Mouse (Mus musculus): ENCODE results near the gene Gm6205. TPM values are rescaled to one million over a fixed set of nuclear protein-coding genes. Genes with fewer than 3 reads are reported as not detected.
"Not testable (repeated sequence)": the region's sequence is repeated elsewhere in the genome, so short reads cannot be mapped to it uniquely, and the experiment has no call there.

Gene Gm6205
- total RNA-seq (2012; rRNA removed) (not detected in 2 replicates), polyA plus RNA-seq (2012; ENCODE audit: insufficient read depth in 1 of 2, insufficient read length in 2 of 2, low read depth in 1 of 2, low replicate concordance in 2 of 2, missing spikeins in 1 of 2) (not detected)

- not testable (repeated sequence) for DNase-seq (ENCODE audit: low read depth, low spot score); H3K79me2 ChIP-seq (ENCODE audit: control insufficient read depth, insufficient read depth, low read length, poor library complexity); H3K27ac ChIP-seq (ENCODE audit: control insufficient read depth, low read depth, low read length); H3K36me3 ChIP-seq (ENCODE audit: control insufficient read depth in 1 of 2, insufficient read depth in 2 of 2, low read length in 2 of 2); H3K9ac ChIP-seq (ENCODE audit: control insufficient read depth, low read depth, low read length, poor library complexity, severe bottlenecking); H3K27me3 ChIP-seq (ENCODE audit: control insufficient read depth in 1 of 2, insufficient read depth in 2 of 2, low read length in 2 of 2); H3K4me3 ChIP-seq (ENCODE audit: control insufficient read depth in 1 of 2, insufficient read depth in 1 of 2, low read depth in 2 of 2, low read length in 2 of 2); H3K4me1 ChIP-seq (ENCODE audit: control insufficient read depth in 1 of 2, insufficient read depth in 2 of 2, low read length in 2 of 2); H3K9me3 ChIP-seq (replicated peaks; ENCODE audit: insufficient read depth, low read length)
Observed at GRCm38 (mm10) chr5:94648082-94648481, at the start of gene Gm6205. Gm6205 (plus strand) TSS chr5:94648382.

- H3K4me3 ChIP-seq (ENCODE audit: control insufficient read depth in 1 of 2, insufficient read depth in 1 of 2, low read depth in 2 of 2, low read length in 2 of 2); H3K27ac ChIP-seq (ENCODE audit: control insufficient read depth, low read depth, low read length); H3K4me1 ChIP-seq (ENCODE audit: control insufficient read depth in 1 of 2, insufficient read depth in 2 of 2, low read length in 2 of 2); H3K27me3 ChIP-seq (ENCODE audit: control insufficient read depth in 1 of 2, insufficient read depth in 2 of 2, low read length in 2 of 2); H3K9ac ChIP-seq (ENCODE audit: control insufficient read depth, low read depth, low read length, poor library complexity, severe bottlenecking); H3K9me3 ChIP-seq (replicated peaks; ENCODE audit: insufficient read depth, low read length); H3K36me3 ChIP-seq (ENCODE audit: control insufficient read depth in 1 of 2, insufficient read depth in 2 of 2, low read length in 2 of 2); H3K79me2 ChIP-seq (ENCODE audit: control insufficient read depth, insufficient read depth, low read length, poor library complexity); DNase-seq (ENCODE audit: low read depth, low spot score): not testable (repeated sequence)
Observed at GRCm38 (mm10) chr5:94616242-94616641, 31.9 kb upstream of the Gm6205 start, which contains the start of gene Gm3147. Gm3147 (minus strand) TSS chr5:94616342.

GRCm38 (mm10) chr5:94623679-94624078, 24.5 kb upstream of the Gm6205 start, which contains the start of gene Gm6509:
Gm6509 (plus strand) TSS chr5:94623979.
- H3K27ac ChIP-seq (ENCODE audit: control insufficient read depth, low read depth, low read length); H3K4me3 ChIP-seq (ENCODE audit: control insufficient read depth in 1 of 2, insufficient read depth in 1 of 2, low read depth in 2 of 2, low read length in 2 of 2); H3K36me3 ChIP-seq (ENCODE audit: control insufficient read depth in 1 of 2, insufficient read depth in 2 of 2, low read length in 2 of 2); H3K9ac ChIP-seq (ENCODE audit: control insufficient read depth, low read depth, low read length, poor library complexity, severe bottlenecking); H3K9me3 ChIP-seq (replicated peaks; ENCODE audit: insufficient read depth, low read length); DNase-seq (ENCODE audit: low read depth, low spot score); H3K79me2 ChIP-seq (ENCODE audit: control insufficient read depth, insufficient read depth, low read length, poor library complexity); H3K4me1 ChIP-seq (ENCODE audit: control insufficient read depth in 1 of 2, insufficient read depth in 2 of 2, low read length in 2 of 2); H3K27me3 ChIP-seq (ENCODE audit: control insufficient read depth in 1 of 2, insufficient read depth in 2 of 2, low read length in 2 of 2): not testable (repeated sequence)

Other genes starting within 250 kb of the Gm6205 start
- not detected in 2 replicates for gene Gm7682, start 202.6 kb upstream of the Gm6205 start, total RNA-seq (2012; rRNA removed)
- not detected for gene Gm7682, start 202.6 kb upstream of the Gm6205 start, polyA plus RNA-seq (2012; ENCODE audit: insufficient read depth in 1 of 2, insufficient read length in 2 of 2, low read depth in 1 of 2, low replicate concordance in 2 of 2, missing spikeins in 1 of 2)
- gene Gm3139, start 122.1 kb upstream of the Gm6205 start, total RNA-seq (2012; rRNA removed): 0.16 TPM in 1 of 2 replicates, not detected in the other
- gene Gm3139, start 122.1 kb upstream of the Gm6205 start, polyA plus RNA-seq (2012; ENCODE audit: insufficient read depth in 1 of 2, insufficient read length in 2 of 2, low read depth in 1 of 2, low replicate concordance in 2 of 2, missing spikeins in 1 of 2): not detected
- not detected in 2 replicates for gene Gm3147, start 32.0 kb upstream of the Gm6205 start, total RNA-seq (2012; rRNA removed)
- not detected for gene Gm3147, start 32.0 kb upstream of the Gm6205 start, polyA plus RNA-seq (2012; ENCODE audit: insufficient read depth in 1 of 2, insufficient read length in 2 of 2, low read depth in 1 of 2, low replicate concordance in 2 of 2, missing spikeins in 1 of 2)
- not detected in 2 replicates for gene Gm6509, start 24.4 kb upstream of the Gm6205 start, total RNA-seq (2012; rRNA removed)
- not detected for gene Gm6509, start 24.4 kb upstream of the Gm6205 start, polyA plus RNA-seq (2012; ENCODE audit: insufficient read depth in 1 of 2, insufficient read length in 2 of 2, low read depth in 1 of 2, low replicate concordance in 2 of 2, missing spikeins in 1 of 2)
- gene Gm3183, start 217.1 kb downstream of the Gm6205 start, total RNA-seq (2012; rRNA removed): not detected in 2 replicates
- gene Gm3183, start 217.1 kb downstream of the Gm6205 start, polyA plus RNA-seq (2012; ENCODE audit: insufficient read depth in 1 of 2, insufficient read length in 2 of 2, low read depth in 1 of 2, low replicate concordance in 2 of 2, missing spikeins in 1 of 2): not detected

All from MEL (cell line).